Mouse (Mus musculus): Measurements from ENCODE around the gene Aaas. TPM values are rescaled to one million over a fixed set of nuclear protein-coding genes. Genes with fewer than 3 reads are reported as not detected.

Gene Aaas
- polyA plus RNA-seq (2016; fragmentation: Nextera tagmentation; extraction: Ambion mirVana) = 135 and 137 TPM in 2 replicates

GRCm38 (mm10) chr15:102350138-102350941 lies at the start of gene Aaas:
Gene Aaas, minus strand, starts transcription at chr15:102350771.
- DNase-seq (ENCODE audit: low spot score) = peak; percentile 96
- peaks cover 34% of the 10 kb centered on the region for H3K36me3 ChIP-seq (replicated peaks)
- H3K9me3 ChIP-seq = no peaks in the 10 kb centered on the region
- H3K4me3 ChIP-seq = peak within 1 kb of the TSS; percentile 86
- H3K27ac ChIP-seq (replicated peaks) = peak within 1 kb of the TSS; percentile 93
- under 1% methylated on average over 56 of the region's 56 CpGs for WGBS
- peaks cover 24% of the 10 kb centered on the region for H3K4me1 ChIP-seq
- no peaks in the 10 kb centered on the region for H3K27me3 ChIP-seq (replicated peaks; ENCODE audit: low read depth, poor library complexity, severe bottlenecking)

GRCm38 (mm10) chr15:102399229-102400221 lies 49.0 kb upstream of the Aaas start:
- WGBS = 3% methylated on average over 34 of the region's 34 CpGs
- peak overlapping the region; percentile 88 for H3K27ac ChIP-seq (replicated peaks)
- DNase-seq (ENCODE audit: low spot score) = peak; percentile 88
- peaks cover 52% of the 10 kb centered on the region for H3K4me1 ChIP-seq
- no peaks in the 10 kb centered on the region for H3K27me3 ChIP-seq (replicated peaks; ENCODE audit: low read depth, poor library complexity, severe bottlenecking)
- H3K4me3 ChIP-seq = peak overlapping the region; percentile 64
- H3K36me3 ChIP-seq (replicated peaks) = no peaks in the 10 kb centered on the region
- no peaks in the 10 kb centered on the region for H3K9me3 ChIP-seq

GRCm38 (mm10) chr15:102398629-102399028 lies 48.1 kb upstream of the Aaas start:
- 18% methylated on average over 5 of the region's 5 CpGs for WGBS
- Histone ChIP-seq H3K4me1 (peaks cover 60% of the 10 kb centered on the region), H3K27ac (replicated peaks) (peak overlapping the region; percentile 88; the same call in 1 of the 2 replicates), H3K36me3 (replicated peaks) (no peaks in the 10 kb centered on the region), H3K4me3 (peak overlapping the region; percentile 64; the same call in 1 of the 2 replicates), H3K27me3 (replicated peaks; ENCODE audit: low read depth, poor library complexity, severe bottlenecking) (no peaks in the 10 kb centered on the region), H3K9me3 (no peaks in the 10 kb centered on the region)
- DNase-seq (ENCODE audit: low spot score) = no peak

- Histone ChIP-seq H3K27ac (replicated peaks) (peak overlapping the region; percentile 68), H3K4me1 (peaks cover 53% of the 10 kb centered on the region), H3K36me3 (replicated peaks) (no peaks in the 10 kb centered on the region), H3K4me3 (no peak overlapping the region), H3K27me3 (replicated peaks; ENCODE audit: low read depth, poor library complexity, severe bottlenecking) (no peaks in the 10 kb centered on the region), H3K9me3 (no peaks in the 10 kb centered on the region)
- WGBS = 6% methylated on average over 3 of the region's 3 CpGs
- peak; percentile 47 for DNase-seq (ENCODE audit: low spot score)
Measured at GRCm38 (mm10) chr15:102395061-102395460, 44.5 kb upstream of the Aaas start.

- H3K9me3 ChIP-seq = no peaks in the 10 kb centered on the region
- H3K27ac ChIP-seq (replicated peaks) = peak overlapping the region; percentile 1
- no peaks in the 10 kb centered on the region for H3K36me3 ChIP-seq (replicated peaks)
- no peak overlapping the region for H3K4me3 ChIP-seq
- H3K4me1 ChIP-seq = peaks cover 38% of the 10 kb centered on the region
- no peak for DNase-seq (ENCODE audit: low spot score)
- no peaks in the 10 kb centered on the region for H3K27me3 ChIP-seq (replicated peaks; ENCODE audit: low read depth, poor library complexity, severe bottlenecking)
Measured at GRCm38 (mm10) chr15:102393584-102394014, 43.0 kb upstream of the Aaas start.

- peaks cover 34% of the 10 kb centered on the region for H3K4me1 ChIP-seq
- 59% methylated on average over 2 of the region's 2 CpGs for WGBS
- no peak overlapping the region for H3K4me3 ChIP-seq
- no peaks in the 10 kb centered on the region for H3K36me3 ChIP-seq (replicated peaks)
- H3K27me3 ChIP-seq (replicated peaks; ENCODE audit: low read depth, poor library complexity, severe bottlenecking) = no peaks in the 10 kb centered on the region
- H3K27ac ChIP-seq (replicated peaks) = 0 out of 2 replicates have a peak overlapping the region, but pooled peaks have one; percentile 25
- H3K9me3 ChIP-seq = no peaks in the 10 kb centered on the region
- no peak for DNase-seq (ENCODE audit: low spot score)
Measured at GRCm38 (mm10) chr15:102392520-102392919, 41.9 kb upstream of the Aaas start.

GRCm38 (mm10) chr15:102388942-102389341 lies 38.4 kb upstream of the Aaas start:
- no peaks in the 10 kb centered on the region for H3K27me3 ChIP-seq (replicated peaks; ENCODE audit: low read depth, poor library complexity, severe bottlenecking)
- WGBS = 89% methylated on average over 3 of the region's 3 CpGs
- H3K9me3 ChIP-seq = no peaks in the 10 kb centered on the region
- H3K27ac ChIP-seq (replicated peaks) = no peak overlapping the region
- H3K36me3 ChIP-seq (replicated peaks) = no peaks in the 10 kb centered on the region
- H3K4me1 ChIP-seq = peaks cover 12% of the 10 kb centered on the region
- H3K4me3 ChIP-seq = no peak overlapping the region
- no peak for DNase-seq (ENCODE audit: low spot score)

- WGBS = 62% methylated on average over 9 of the region's 9 CpGs
- no peaks in the 10 kb centered on the region for H3K36me3 ChIP-seq (replicated peaks)
Measured at GRCm38 (mm10) chr15:102386640-102387039, 36.1 kb upstream of the Aaas start.

GRCm38 (mm10) chr15:102383671-102384070 lies 33.1 kb upstream of the Aaas start:
- 94% methylated on average over 6 of the region's 6 CpGs for WGBS

More at GRCm38 (mm10) chr15:102386640-102387039, 36.1 kb upstream of the Aaas start:
- no peaks in the 10 kb centered on the region for H3K27me3 ChIP-seq (replicated peaks; ENCODE audit: low read depth, poor library complexity, severe bottlenecking)
- H3K9me3 ChIP-seq = no peaks in the 10 kb centered on the region
- DNase-seq (ENCODE audit: low spot score) = no peak
- no peak overlapping the region for H3K4me3 ChIP-seq
- H3K4me1 ChIP-seq = 0 out of 2 replicates have a peak, but pooled peaks cover 3% of the 10 kb centered on the region
- H3K27ac ChIP-seq (replicated peaks) = no peak overlapping the region

GRCm38 (mm10) chr15:102381575-102381974 lies 31.0 kb upstream of the Aaas start:
- Histone ChIP-seq H3K4me1 (peaks cover 23% of the 10 kb centered on the region), H3K27ac (replicated peaks) (0 out of 2 replicates have a peak overlapping the region, but pooled peaks have one; percentile 5), H3K36me3 (replicated peaks) (no peaks in the 10 kb centered on the region), H3K9me3 (no peaks in the 10 kb centered on the region), H3K4me3 (no peak overlapping the region), H3K27me3 (replicated peaks; ENCODE audit: low read depth, poor library complexity, severe bottlenecking) (no peaks in the 10 kb centered on the region)
- peak; percentile 90 for DNase-seq (ENCODE audit: low spot score)
- WGBS = 5% methylated on average over 7 of the region's 7 CpGs

More at GRCm38 (mm10) chr15:102383671-102384070, 33.1 kb upstream of the Aaas start:
- H3K4me3 ChIP-seq = no peak overlapping the region
- H3K9me3 ChIP-seq = no peaks in the 10 kb centered on the region
- no peak overlapping the region for H3K27ac ChIP-seq (replicated peaks)
- no peak for DNase-seq (ENCODE audit: low spot score)
- peaks cover 3% of the 10 kb centered on the region; the same call in 1 of the 2 replicates for H3K4me1 ChIP-seq
- no peaks in the 10 kb centered on the region for H3K27me3 ChIP-seq (replicated peaks; ENCODE audit: low read depth, poor library complexity, severe bottlenecking)
- H3K36me3 ChIP-seq (replicated peaks) = no peaks in the 10 kb centered on the region

GRCm38 (mm10) chr15:102377810-102378262 lies 27.3 kb upstream of the Aaas start:
- peaks cover 6% of the 10 kb centered on the region; the same call in 1 of the 2 replicates for H3K27me3 ChIP-seq (replicated peaks; ENCODE audit: low read depth, poor library complexity, severe bottlenecking)
- peaks cover 39% of the 10 kb centered on the region for H3K4me1 ChIP-seq
- peak overlapping the region; percentile 78 for H3K4me3 ChIP-seq
- no peaks in the 10 kb centered on the region for H3K9me3 ChIP-seq
- peak overlapping the region; percentile 92 for H3K27ac ChIP-seq (replicated peaks)
- WGBS = 4% methylated on average over 10 of the region's 10 CpGs
- no peaks in the 10 kb centered on the region for H3K36me3 ChIP-seq (replicated peaks)
- DNase-seq (ENCODE audit: low spot score) = peak; percentile 81

GRCm38 (mm10) chr15:102377163-102377543 lies 26.6 kb upstream of the Aaas start:
- WGBS = 1% methylated on average over 7 of the region's 7 CpGs
- Histone ChIP-seq H3K4me1 (peaks cover 39% of the 10 kb centered on the region), H3K36me3 (replicated peaks) (no peaks in the 10 kb centered on the region), H3K27me3 (replicated peaks; ENCODE audit: low read depth, poor library complexity, severe bottlenecking) (peaks cover 6% of the 10 kb centered on the region; the same call in 1 of the 2 replicates), H3K4me3 (peak overlapping the region; percentile 78), H3K27ac (replicated peaks) (peak overlapping the region; percentile 92), H3K9me3 (no peaks in the 10 kb centered on the region)
- peak; percentile 93 for DNase-seq (ENCODE audit: low spot score)
